ENCODE assay signal across 8 mouse cellular contexts in the genomic region with DNA sequence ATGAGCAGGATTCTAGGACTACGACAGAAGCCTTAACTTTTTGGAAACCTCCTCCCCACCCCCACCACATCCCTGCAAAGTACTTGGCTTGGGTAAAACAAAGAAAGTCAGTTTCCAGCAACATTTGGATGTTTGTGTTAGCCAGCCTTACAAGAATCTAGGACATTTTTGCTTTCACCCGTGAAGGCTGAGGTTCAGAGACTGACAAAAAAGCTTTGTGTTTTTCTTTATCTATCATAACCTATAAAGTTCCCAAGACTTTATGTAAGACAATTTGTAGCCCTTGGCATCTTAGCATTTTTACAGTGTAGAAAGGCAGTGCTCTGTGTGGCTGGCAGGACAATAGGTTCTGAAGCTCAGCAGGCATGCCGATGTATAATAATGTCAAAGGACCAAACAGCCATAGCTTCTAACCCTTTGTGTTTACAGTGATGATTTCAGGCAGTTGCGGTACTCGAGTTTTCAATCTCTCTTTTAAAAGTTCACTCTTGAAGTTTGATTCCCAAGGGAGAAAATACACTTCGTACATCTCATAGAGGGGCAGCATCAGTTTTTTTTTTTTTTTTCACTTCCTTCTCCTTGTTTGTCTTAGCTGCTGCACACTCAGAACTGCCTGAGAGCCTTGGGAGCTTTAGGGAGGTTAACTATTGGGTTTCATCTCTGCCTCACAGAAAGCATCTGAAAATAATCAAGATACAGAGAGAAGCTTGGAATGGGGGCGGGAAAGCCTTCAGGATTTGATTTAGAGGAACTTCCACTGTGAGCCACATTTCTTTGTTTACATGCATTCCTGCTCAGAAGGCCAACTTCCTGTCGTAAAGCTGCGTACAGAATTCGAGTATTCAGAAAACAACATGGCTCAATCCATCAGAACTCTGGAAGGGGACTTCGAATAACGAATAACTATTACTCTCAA.
DNase-seq lines count a peak whose midpoint lies in the region; ATAC-seq lines count a peak whose summit lies in the region.

No protein-coding gene starts in this region.

- intact Hi-C loops in gastrocnemius, postnatal 14 days (cut with DNase I; ENCODE audit: low total_unique reads): no loop called here

- no peak for ATAC-seq in granulocyte monocyte progenitor cell, adult 5-6 weeks (replicated peaks; ENCODE audit: poor library complexity, severe bottlenecking)

- peak; percentile 19 for DNase-seq in retina, embryonic 14.5 days (ENCODE audit: low spot score)
- no peak for DNase-seq in retina, postnatal 1 day
- DNase-seq in gastrocnemius, postnatal 14 days: peak; percentile 18
- DNase-seq in kidney, postnatal 36 days: peak; percentile 39 to 71
- peak; percentile 28 for DNase-seq in yolk sac, embryonic 10.5 days (ENCODE audit: low spot score)
- no peak for DNase-seq in testis, postnatal 10 days (ENCODE audit: low spot score)
- DNase-seq in cerebellum, postnatal 10 days: no peak

Comparison
In these comparisons a context has a peak if more than half of its experiments do, and no peak if none do; other contexts are left out.
1. DNase-seq: peak in retina, embryonic 14.5 days (single experiment), gastrocnemius, postnatal 14 days (single experiment), kidney, postnatal 36 days (2 of 2) and yolk sac, embryonic 10.5 days (single experiment); none in retina, postnatal 1 day (single experiment), testis, postnatal 10 days (single experiment) and cerebellum, postnatal 10 days (0 of 2).